Mouse (Mus musculus) megakaryocyte progenitor cell, adult 5-6 weeks (primary cell): ENCODE measurements around the gene Babam2. TPM values are rescaled to one million over a fixed set of nuclear protein-coding genes. Genes with fewer than 3 reads are reported as not detected.

Source experiments
- ATAC-seq: replicated peaks from 2 replicates; pipeline ENCODE4 v1.8.0; 2016; ENCODE audit warnings: mild to moderate bottlenecking, moderate TSS enrichment, inconsistent platforms; ENCODE audit not compliant: poor library complexity
- total RNA-seq, 2 experiments: library from RNA; stranded (forward) in 1 of 2; stranded (reverse) in 1 of 2; fragments of 157-497, 149-512 nt in 1 of 2; fragments of 200-1000 nt in 1 of 2; gene quantifications; 2 replicates each; pipeline versions ENCODE4 v1.2.3 to v1.2.4; 2015 to 2017

Babam2 gene
- total RNA-seq, 2 experiments from 2014 or later, result 37.7 to 117 TPM

DNA sequence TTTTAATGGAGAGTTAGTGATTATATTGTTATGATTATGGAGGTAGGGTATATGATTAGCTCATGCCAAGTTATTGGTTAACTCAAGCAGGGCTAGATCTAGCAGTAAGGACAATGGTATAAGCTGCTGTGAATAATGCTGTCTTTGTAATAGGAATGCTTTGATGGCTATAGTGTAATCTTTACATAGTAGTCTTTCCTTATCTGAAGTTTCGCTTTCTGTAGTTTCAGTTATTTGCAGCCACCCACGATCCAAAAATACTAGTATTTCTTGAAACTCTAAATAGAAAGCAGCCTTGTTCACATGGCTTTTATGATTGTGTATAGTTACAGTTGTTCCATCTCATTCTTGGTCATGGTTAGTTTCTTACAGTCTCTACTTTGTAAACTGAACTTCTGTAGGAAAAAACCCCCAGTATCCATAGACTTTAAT is 15.8 kb downstream of the Babam2 start:
- no peak for ATAC-seq

DNA sequence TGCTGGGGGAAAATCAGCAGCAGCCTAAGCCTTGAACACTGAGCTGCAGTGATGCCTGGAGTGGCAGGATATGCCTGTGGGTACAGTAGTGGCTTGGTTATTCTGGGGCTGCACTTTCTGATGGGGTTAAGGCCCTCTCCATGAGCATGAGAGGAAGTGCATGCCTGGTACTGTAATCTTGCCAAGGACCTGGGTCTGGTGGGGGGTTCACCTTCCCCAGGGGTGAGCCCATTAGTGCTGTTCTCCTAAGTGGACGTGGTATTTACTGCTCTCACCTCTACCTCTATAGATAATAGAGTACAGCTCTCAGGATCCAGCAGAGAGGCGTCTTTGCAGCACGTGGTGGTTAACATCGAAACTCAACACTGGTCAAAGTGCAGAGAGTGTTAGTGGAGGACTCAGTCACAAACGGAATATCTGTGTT is 16.4 kb downstream of the Babam2 start:
- ATAC-seq, result peak; percentile 56

DNA sequence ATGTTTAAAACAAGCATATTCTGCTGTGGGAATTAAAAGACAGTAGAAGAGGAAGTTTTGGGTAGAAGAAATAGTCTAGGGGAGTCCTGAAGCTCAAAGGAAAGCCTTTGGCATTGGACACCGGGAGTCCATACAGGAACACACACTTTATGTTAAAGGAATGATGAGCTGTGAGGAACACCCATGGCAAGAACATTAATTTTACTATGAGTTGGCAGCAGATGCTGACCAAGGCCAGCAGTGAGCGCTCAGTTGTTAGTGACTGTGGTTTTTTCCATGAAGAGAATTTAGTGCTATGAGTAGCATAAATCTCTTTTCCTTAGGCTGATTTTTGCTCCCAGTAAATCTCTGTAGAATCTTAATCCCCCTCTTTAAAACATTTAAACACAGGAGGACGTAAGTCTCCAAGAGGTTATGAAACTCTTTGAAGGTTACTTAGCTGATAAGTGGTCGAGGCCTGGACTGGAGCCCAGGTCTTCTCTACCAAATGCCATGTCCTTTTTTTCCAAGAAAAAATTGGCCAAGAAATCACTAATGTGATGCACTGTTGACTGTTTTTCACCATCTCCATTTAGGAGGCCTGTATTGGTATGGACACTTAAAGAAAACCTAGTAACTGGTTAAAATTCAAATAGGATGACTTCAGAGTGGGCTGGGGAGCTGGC is 18.1 kb downstream of the Babam2 start:
- no peak for ATAC-seq

DNA sequence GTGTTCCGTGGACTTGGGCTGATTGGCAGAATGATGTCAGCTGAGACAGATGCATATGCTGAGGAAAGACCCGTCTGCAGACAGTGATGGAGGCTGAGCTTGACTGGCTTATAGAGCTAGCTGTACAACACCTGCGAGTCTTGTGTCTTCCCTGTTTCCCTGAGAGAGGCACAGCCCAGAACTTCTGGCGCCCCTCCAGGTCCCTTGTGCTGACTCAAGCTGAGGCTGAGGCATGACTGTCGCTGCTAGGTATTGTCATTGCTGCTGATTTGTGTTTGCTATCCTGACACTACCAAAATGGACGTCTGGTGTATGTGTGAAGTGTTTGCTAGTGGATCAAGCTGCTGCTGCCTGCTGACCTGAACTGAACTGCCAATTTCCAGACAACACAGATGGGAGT is 27.0 kb downstream of the Babam2 start:
- no peak for ATAC-seq

DNA sequence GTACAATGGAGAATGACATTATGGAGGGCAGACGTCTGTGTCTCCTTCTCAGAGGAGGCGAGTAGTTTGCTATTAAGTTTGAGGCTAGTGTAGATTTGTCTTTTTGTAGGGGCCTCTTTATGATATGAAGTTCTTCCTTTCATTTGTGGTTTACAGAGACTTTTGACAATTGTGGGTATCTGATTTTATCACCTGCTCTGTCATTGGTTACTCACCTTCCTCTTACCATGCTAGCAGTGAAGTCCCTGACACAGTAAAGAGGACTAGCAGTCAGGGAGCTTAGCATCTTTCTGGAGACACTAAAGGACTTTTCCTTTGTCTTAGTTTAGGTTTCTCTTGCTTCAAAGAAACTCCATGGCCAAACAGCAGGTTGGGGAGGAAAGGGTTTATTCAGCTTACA is 28.4 kb downstream of the Babam2 start:
- ATAC-seq, result no peak

DNA sequence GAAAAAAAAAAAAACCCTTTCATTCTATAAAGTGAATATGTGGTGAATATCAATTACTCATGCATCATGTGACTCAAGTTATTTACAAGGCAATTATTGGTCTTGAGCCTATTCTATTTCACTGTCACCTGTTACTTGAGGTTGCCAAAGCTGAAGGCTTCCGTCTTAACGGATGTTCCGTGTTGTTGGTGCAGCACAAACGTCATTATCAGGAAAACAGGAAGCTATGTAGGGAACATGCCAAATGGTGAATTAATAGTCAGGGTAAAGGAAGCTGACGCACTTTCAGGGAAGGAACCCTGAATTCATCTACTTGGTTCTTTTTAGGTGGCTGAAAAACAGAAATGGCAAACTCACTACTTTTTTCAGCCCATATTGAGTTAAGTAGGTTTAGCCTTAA is 30.0 kb downstream of the Babam2 start:
- peak; percentile 86 for ATAC-seq

DNA sequence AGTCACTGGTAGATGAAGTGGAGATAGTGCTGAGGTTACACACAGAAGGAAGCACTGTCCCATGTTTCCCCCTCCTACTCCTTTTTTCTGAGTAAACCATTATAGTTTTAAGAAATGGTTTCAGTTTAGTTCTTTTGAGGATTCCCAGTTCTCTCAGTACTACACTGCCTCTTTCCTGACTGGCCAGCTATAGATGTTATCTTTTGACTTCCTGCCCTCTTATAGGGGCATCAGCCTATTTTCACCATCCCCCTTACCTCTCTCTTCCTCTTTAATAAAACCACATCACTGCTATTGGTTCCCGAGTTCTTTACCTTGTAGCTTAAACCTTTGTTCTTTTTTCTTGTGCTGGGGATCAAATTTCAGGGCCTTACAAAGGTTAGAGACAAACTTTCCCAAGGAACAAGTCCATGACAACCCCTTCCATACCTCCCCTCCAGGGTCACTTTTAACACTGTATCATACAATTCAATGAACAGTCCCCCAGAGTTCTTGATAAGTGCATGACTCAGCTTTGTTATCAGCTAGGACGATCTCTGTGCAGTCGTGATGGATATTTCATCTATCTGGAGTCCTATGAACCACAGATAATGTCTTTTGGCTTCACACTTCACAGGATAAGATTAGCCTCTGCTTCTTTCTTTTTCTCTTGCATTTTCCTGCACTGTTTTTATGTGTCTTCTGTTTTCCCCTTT is 35.3 kb downstream of the Babam2 start:
- ATAC-seq, result 0 out of 2 replicates have a peak, but pooled peaks have one; percentile 26

DNA sequence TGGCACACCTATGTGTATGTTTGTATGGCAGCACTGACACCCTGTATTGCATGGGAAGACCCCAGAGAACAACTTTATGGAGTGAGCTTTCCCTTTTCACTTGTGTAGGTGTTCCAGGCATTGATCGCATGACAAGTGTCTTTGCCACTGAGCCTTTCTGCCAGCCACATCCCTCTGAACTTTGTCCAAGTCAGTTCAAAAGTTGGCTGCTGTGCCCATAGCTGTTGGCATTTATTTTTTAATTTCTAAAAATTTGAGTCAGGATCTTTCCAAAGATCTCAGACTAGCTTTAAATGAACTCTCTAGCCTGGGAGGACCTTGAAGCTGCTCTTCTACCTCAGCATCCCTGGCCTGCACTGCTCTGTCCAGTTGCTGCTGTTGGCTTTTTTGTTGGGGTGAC is 44.4 kb downstream of the Babam2 start:
- ATAC-seq, result no peak

DNA sequence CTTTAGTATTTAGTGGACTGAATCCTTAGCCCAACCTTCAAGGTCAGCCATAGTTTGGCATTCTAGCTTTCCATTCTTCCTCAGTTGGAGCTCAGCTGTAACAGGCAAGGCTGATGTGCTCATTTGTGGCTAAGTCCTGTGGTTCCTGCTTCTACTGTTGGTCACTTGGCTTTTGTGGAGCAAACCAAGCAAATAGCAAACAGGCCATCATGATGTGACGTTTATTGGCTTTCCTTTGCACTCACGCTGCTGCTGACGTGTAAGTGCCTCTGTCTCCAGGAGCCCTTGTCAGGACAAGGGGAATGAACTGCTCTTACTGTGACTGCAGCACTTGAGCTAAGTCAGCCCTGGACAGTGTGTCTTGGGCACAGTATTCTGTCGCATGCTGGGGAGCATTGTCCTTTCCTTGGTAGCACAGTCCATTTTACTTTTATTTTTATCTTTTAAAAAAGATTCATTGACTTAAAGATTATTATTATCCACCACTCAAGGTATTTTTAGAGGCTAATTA is 45.1 kb downstream of the Babam2 start:
- no peak for ATAC-seq

DNA sequence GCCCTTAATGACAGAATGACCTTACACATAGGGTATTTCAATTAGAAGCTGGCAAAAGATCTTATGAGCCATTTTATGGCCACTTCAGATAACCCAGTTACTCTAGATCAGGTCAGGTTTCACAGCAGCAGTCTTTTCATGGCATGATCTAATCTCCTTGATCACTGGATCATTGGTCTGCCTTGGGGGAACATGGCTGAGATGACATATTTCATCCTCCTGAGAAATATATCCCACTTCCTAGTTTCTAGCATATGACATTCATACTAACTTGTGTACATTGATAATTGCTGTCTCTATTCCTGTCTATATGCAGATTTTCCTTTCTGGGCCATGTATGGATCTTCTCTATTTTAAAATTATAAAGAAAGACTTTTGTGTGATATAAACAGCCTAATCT is 51.9 kb downstream of the Babam2 start:
- ATAC-seq, result no peak

DNA sequence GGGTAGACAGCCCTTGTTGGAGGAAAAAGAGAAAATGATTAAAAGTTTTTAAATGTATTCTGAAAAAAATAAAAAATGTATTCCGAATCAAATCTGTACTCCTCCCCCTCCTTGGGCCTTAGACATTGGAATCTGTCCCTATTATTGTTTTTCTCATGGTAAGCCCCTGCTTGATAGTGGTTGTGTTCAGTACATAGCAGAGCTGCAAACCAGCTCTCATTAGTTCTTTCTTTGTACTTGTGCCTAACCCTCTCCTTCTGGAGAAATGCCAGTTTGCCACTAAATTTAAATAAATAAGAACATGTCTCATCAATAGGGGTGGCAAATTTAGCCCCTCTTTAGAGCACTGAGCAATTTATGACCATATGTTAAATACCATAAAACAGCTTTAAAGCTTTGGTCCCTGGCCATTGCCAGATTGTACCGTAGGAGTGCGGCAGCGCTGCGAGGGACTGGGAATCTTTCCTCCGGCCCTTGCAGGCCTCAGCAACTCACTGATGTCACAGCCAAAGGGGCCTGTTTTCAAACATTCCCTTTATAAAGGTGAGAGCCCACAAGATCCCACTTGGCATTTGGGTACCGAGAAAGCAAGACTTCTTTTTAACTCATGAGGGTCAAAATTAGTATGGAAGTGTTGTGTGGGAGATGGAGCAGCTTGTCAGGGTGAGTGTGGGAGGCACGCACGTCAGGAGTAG is 52.9 kb downstream of the Babam2 start:
- no peak for ATAC-seq

DNA sequence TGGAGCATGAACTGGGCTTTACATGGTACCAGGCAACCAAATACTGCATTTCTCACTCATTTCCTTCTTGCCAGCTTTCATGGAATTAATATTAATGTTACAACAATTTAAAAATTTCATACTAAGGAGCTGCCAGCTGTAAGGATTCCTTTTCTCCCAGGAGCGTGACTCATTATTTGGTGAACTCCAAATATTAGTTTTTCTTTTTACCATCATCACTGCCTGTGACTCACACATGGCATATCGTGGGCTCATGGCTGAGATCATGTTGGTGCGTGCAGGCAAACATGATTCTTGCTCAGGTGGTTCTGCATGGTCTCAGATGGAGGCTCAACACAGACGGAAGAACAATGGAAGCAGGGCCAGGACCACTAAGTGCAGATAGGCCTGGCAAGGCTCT is 53.5 kb downstream of the Babam2 start:
- ATAC-seq, result no peak

DNA sequence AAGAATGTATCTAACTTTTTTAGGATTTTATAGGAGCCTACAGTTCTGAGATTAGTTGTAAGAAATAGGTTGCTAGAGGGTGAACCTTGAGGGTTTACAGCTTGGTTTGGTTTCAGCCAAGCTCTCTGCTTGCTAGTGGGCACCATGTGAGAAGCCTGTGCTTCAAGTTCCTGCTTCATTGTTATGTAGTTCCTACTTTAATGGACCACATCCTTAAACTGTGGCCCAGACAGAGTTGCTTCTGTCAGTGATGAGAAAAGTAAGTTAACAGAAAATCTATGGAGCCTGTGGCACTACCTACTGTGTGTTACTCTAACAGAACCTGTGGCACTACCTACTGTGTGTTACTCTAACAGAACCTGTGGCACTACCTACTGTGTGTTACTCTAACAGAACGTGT is 57.1 kb downstream of the Babam2 start:
- ATAC-seq, result no peak

DNA sequence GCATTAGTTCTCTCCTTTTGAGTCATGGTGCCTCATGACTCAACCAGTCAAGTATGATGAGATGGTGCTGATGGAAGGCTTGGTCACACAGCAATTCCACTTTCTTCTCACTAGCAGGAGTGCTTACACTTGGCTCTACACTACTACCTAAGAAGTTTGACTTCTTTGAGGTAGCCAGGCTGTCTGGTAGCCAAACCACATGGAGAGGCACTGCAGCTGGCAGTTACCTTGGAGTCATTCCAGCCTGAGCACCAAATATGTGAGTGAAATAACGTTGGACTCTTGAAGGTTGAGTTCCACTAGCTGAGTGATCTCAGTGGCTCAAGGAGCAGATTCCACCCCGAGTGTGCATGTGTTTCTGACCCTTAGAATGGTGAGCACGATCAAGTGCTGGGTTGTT is 57.8 kb downstream of the Babam2 start:
- no peak for ATAC-seq

DNA sequence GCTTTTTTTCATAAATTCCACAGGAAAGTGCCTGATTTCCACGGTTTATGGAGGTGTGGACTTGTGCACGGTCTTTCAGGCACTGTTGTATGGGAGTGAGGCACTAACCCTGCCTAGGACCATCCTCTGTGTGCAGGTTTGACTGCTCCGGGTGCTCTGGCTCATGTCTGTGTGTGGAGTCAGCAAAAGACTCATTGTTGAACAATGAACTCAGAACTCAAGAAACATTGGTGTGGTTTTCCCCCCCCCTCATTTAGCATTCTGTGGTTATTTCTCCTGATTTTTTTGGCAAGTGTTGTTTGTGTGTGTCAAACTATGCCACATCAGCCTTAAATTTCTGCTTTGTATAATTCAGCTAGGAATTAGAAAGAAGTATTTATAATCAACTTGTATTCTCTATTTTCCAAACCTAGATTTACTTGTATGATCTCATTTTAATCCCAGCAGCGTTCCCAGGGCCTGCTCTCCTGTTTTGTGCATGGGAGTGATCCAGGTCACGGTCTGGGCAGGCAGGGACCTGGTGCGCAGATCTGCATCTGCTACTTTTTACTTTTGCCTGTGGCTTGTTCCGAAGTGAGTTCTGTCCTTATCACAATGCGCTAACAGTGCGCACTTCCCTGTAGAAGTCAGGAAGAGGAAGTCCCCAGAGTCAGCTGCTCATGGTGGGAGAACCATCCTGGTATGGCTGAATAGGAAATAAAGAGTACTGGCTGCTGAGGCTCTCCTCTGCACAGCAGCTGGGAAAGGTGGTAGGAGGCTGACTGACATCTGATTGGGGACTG is 61.0 kb downstream of the Babam2 start:
- ATAC-seq, result no peak

DNA sequence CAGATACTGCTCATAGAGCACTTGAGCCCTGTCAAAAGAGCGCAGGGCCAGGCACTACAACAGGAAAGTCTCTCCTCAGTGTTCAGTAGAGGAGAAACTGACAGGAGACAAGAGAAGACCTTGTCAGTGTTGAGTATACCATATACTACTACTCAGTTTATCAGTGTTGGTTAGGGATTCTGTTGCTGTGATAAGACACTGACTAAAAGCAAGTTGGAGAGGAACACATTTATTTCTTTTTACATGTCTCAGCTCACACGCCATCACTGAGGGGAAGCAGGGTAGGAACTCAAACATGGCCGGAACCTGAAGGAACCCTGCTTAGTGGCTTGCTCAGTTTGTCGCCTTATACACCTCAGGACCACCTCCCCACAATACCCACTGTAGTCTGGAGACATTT is 64.4 kb downstream of the Babam2 start:
- ATAC-seq, result no peak

DNA sequence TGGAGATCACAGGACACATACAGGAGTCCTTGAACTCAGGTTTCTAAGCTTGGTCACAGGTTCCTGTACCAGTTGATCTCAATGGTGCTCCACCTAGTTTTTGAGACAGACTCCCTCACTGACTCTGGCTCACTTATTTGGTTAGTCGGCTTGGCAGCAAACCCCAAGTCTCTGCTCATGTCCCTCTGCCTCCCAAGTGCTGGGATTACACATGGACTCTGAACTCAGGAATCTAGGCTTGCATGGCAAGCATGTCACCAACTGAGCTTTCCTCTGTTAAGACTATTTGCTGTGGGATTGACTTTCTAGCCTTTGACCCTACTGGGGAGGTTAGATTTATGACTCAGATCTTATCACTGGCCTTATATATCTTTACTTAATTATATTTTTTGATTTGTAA is 65.3 kb downstream of the Babam2 start:
- no peak for ATAC-seq

DNA sequence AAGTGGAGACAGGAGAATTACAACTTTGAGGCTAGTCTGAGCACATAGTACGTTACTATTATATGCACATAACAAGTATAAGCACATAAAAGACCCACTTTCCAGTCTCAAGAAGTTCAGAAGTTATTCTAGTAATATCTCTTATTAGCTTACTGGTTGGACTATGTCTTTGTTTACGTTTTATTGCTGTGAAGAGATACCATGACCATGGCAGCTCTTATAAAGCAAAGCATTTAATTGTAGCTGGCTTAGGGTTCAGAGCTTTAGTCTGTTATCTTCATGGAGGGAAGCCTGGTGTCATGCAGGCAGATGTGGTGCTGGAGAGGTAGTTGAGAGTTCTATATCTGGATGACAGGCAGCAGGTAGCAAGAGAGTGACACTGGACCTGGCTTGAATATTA is 68.3 kb downstream of the Babam2 start:
- no peak for ATAC-seq

DNA sequence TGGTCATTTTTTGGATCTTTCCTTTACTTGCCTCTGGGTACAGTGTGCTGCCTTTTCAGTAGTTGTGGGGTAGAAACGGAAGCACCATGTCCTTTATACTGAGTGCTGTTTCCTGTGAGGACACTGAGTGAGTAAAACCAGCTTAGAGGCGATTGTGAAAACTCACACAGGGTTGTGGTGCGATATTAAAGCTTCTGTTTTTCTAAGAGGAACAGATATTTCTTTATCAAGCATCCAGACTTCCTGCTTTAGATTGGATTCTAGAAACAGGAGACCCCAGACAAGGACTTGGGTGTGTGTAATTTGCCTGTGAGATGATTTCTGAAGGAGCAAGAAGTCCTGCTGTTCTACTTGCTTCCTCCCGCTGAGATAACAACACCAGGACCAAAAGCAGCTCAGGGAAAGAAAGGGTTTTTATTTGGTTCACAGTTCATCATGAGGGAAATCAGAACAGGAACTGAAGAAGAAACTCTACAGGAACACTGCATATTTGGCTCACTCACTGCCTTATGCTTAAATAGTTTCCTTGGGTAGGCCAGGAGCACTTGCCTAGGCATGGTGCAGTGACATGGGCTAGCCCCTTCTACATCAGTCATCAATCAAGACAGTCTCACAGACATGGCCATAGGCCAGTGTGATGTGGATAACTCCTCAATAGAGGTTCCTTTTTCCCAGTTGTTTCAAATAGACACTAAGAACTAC is 69.5 kb downstream of the Babam2 start:
- ATAC-seq, result peak; percentile 92

DNA sequence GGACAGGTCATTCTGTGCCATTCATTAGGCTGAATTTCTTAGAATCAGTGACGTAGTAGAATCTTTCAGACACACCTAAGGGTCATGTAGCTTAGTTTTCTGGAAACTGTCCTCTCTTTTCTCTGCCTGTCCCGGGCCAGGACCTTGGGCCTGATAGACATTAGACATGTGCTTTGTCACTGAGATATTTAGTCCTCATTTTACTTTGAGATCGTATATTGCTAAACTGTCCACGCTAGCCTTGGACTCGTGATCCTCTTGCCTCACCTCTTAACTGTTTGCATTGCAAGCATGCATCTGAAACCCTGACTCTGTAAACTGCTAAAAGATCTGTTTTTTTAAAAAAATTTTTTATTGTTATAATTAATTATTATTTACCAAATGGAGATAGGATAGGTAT is 74.0 kb downstream of the Babam2 start:
- ATAC-seq, result no peak

DNA sequence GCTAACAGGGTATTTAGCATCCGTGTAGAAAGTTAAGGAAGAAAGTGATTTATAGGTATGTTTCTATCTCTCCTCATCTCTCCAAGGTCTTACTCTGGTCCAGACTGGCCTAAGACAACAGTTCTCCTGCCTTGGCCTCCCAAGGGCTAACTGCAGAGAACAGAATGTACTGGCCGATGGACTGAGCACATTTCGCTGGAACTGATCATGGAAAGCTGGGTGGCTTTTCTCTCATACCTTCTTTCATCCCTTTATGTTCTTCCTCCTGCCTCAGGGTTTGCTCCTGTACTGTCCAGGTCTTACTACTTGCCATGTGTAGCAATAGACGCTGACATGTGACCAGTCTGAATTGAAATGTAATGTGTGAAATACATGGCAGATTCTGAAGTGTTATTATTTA is 74.4 kb downstream of the Babam2 start:
- ATAC-seq, result no peak
